Mouse (Mus musculus): ENCODE data around the gene Snx22.

The Snx22 gene

GRCm38 (mm10) chr9:66069583-66069982 lies at the start of gene Snx22:
TSS of gene Snx22 (minus strand) at chr9:66069719.
- DNase-seq (ENCODE audit: low read depth, low spot score) = peak; percentile 75

GRCm38 (mm10) chr9:66116890-66117289 lies 47.4 kb upstream of the Snx22 start:
- Histone ChIP-seq H3K36me3 (ENCODE audit: control insufficient read depth, insufficient read depth, low read length, poor library complexity, severe bottlenecking) (no peaks in the 10 kb centered on the region), H3K27me3 (ENCODE audit: control insufficient read depth, insufficient read depth, low read length, poor library complexity, severe bottlenecking) (no peaks in the 10 kb centered on the region)
- no peak for DNase-seq (ENCODE audit: low read depth, low spot score)

More at GRCm38 (mm10) chr9:66069583-66069982, at the start of gene Snx22:
- peaks cover 5% of the 10 kb centered on the region; the same call in 1 of the 2 replicates for H3K36me3 ChIP-seq (ENCODE audit: control insufficient read depth, insufficient read depth, low read length, poor library complexity, severe bottlenecking)
- H3K27me3 ChIP-seq (ENCODE audit: control insufficient read depth, insufficient read depth, low read length, poor library complexity, severe bottlenecking) = no peaks in the 10 kb centered on the region

- H3K36me3 ChIP-seq (ENCODE audit: control insufficient read depth, insufficient read depth, low read length, poor library complexity, severe bottlenecking) = 0 out of 2 replicates have a peak, but pooled peaks cover 2% of the 10 kb centered on the region
- H3K27me3 ChIP-seq (ENCODE audit: control insufficient read depth, insufficient read depth, low read length, poor library complexity, severe bottlenecking) = no peaks in the 10 kb centered on the region
- no peak for DNase-seq (ENCODE audit: low read depth, low spot score)
Observed at GRCm38 (mm10) chr9:66114341-66114740, 44.8 kb upstream of the Snx22 start.

GRCm38 (mm10) chr9:66110611-66111379 lies 41.3 kb upstream of the Snx22 start:
- no peaks in the 10 kb centered on the region for H3K27me3 ChIP-seq (ENCODE audit: control insufficient read depth, insufficient read depth, low read length, poor library complexity, severe bottlenecking)
- DNase-seq (ENCODE audit: low read depth, low spot score) = no peak

GRCm38 (mm10) chr9:66110126-66110525 lies 40.6 kb upstream of the Snx22 start:
- Histone ChIP-seq H3K27me3 (ENCODE audit: control insufficient read depth, insufficient read depth, low read length, poor library complexity, severe bottlenecking) (no peaks in the 10 kb centered on the region), H3K36me3 (ENCODE audit: control insufficient read depth, insufficient read depth, low read length, poor library complexity, severe bottlenecking) (peaks cover 5% of the 10 kb centered on the region; the same call in 1 of the 2 replicates)
- DNase-seq (ENCODE audit: low read depth, low spot score) = no peak

More at GRCm38 (mm10) chr9:66110611-66111379, 41.3 kb upstream of the Snx22 start:
- H3K36me3 ChIP-seq (ENCODE audit: control insufficient read depth, insufficient read depth, low read length, poor library complexity, severe bottlenecking) = peaks cover 3% of the 10 kb centered on the region; the same call in 1 of the 2 replicates

- no peak for DNase-seq (ENCODE audit: low read depth, low spot score)
- H3K27me3 ChIP-seq (ENCODE audit: control insufficient read depth, insufficient read depth, low read length, poor library complexity, severe bottlenecking) = no peaks in the 10 kb centered on the region
- peaks cover 8% of the 10 kb centered on the region; the same call in 1 of the 2 replicates for H3K36me3 ChIP-seq (ENCODE audit: control insufficient read depth, insufficient read depth, low read length, poor library complexity, severe bottlenecking)
Observed at GRCm38 (mm10) chr9:66109574-66109973, 40.1 kb upstream of the Snx22 start.

- peaks cover 16% of the 10 kb centered on the region for H3K36me3 ChIP-seq (ENCODE audit: control insufficient read depth, insufficient read depth, low read length, poor library complexity, severe bottlenecking)
- H3K27me3 ChIP-seq (ENCODE audit: control insufficient read depth, insufficient read depth, low read length, poor library complexity, severe bottlenecking) = no peaks in the 10 kb centered on the region
- DNase-seq (ENCODE audit: low read depth, low spot score) = no peak
Observed at GRCm38 (mm10) chr9:66105168-66105567, 35.6 kb upstream of the Snx22 start.

GRCm38 (mm10) chr9:66104601-66105000 lies 35.1 kb upstream of the Snx22 start:
- Histone ChIP-seq H3K36me3 (ENCODE audit: control insufficient read depth, insufficient read depth, low read length, poor library complexity, severe bottlenecking) (peaks cover 15% of the 10 kb centered on the region), H3K27me3 (ENCODE audit: control insufficient read depth, insufficient read depth, low read length, poor library complexity, severe bottlenecking) (no peaks in the 10 kb centered on the region)
- no peak for DNase-seq (ENCODE audit: low read depth, low spot score)

- DNase-seq (ENCODE audit: low read depth, low spot score) = no peak
- no peaks in the 10 kb centered on the region for H3K27me3 ChIP-seq (ENCODE audit: control insufficient read depth, insufficient read depth, low read length, poor library complexity, severe bottlenecking)
- H3K36me3 ChIP-seq (ENCODE audit: control insufficient read depth, insufficient read depth, low read length, poor library complexity, severe bottlenecking) = peaks cover 13% of the 10 kb centered on the region
Observed at GRCm38 (mm10) chr9:66102668-66103067, 33.1 kb upstream of the Snx22 start.

- DNase-seq (ENCODE audit: low read depth, low spot score) = no peak
- Histone ChIP-seq H3K36me3 (ENCODE audit: control insufficient read depth, insufficient read depth, low read length, poor library complexity, severe bottlenecking) (peaks cover 12% of the 10 kb centered on the region), H3K27me3 (ENCODE audit: control insufficient read depth, insufficient read depth, low read length, poor library complexity, severe bottlenecking) (no peaks in the 10 kb centered on the region)
Observed at GRCm38 (mm10) chr9:66101577-66101976, 32.1 kb upstream of the Snx22 start.

- no peak for DNase-seq (ENCODE audit: low read depth, low spot score)
- no peaks in the 10 kb centered on the region for H3K27me3 ChIP-seq (ENCODE audit: control insufficient read depth, insufficient read depth, low read length, poor library complexity, severe bottlenecking)
Observed at GRCm38 (mm10) chr9:66092664-66093063, 23.1 kb upstream of the Snx22 start.

GRCm38 (mm10) chr9:66091327-66092231 lies 22.1 kb upstream of the Snx22 start:
- H3K36me3 ChIP-seq (ENCODE audit: control insufficient read depth, insufficient read depth, low read length, poor library complexity, severe bottlenecking) = peaks cover 9% of the 10 kb centered on the region
- no peak for DNase-seq (ENCODE audit: low read depth, low spot score)
- H3K27me3 ChIP-seq (ENCODE audit: control insufficient read depth, insufficient read depth, low read length, poor library complexity, severe bottlenecking) = no peaks in the 10 kb centered on the region

More at GRCm38 (mm10) chr9:66092664-66093063, 23.1 kb upstream of the Snx22 start:
- H3K36me3 ChIP-seq (ENCODE audit: control insufficient read depth, insufficient read depth, low read length, poor library complexity, severe bottlenecking) = peaks cover 8% of the 10 kb centered on the region

GRCm38 (mm10) chr9:66090593-66091244 lies 21.2 kb upstream of the Snx22 start:
- no peak for DNase-seq (ENCODE audit: low read depth, low spot score)
- peaks cover 9% of the 10 kb centered on the region for H3K36me3 ChIP-seq (ENCODE audit: control insufficient read depth, insufficient read depth, low read length, poor library complexity, severe bottlenecking)
- H3K27me3 ChIP-seq (ENCODE audit: control insufficient read depth, insufficient read depth, low read length, poor library complexity, severe bottlenecking) = no peaks in the 10 kb centered on the region

GRCm38 (mm10) chr9:66088411-66088810 lies 18.9 kb upstream of the Snx22 start:
- DNase-seq (ENCODE audit: low read depth, low spot score) = peak; percentile 45
- H3K27me3 ChIP-seq (ENCODE audit: control insufficient read depth, insufficient read depth, low read length, poor library complexity, severe bottlenecking) = no peaks in the 10 kb centered on the region
- peaks cover 7% of the 10 kb centered on the region for H3K36me3 ChIP-seq (ENCODE audit: control insufficient read depth, insufficient read depth, low read length, poor library complexity, severe bottlenecking)

Measured in splenic B cell, adult 2 months (primary cell).